Mouse (Mus musculus) heart, postnatal 25 days (tissue): ENCODE data around the gene Grm8. TPM values are rescaled to one million over a fixed set of nuclear protein-coding genes. Genes with fewer than 3 reads are reported as not detected.

Experiments used
- DNase-seq: peaks from one replicate; pipeline ENCODE4 v3.0.0; 2022; ENCODE audit warnings: low spot score
- intact Hi-C: fragments of 180-260 bp; cut with DNase I; formaldehyde crosslinking; loops from one replicate; pipeline ENCODE4 v1.15.1; 2025
- total RNA-seq, 2 experiments: library from RNA; stranded (reverse); gene quantifications; 2 replicates each; pipeline ENCODE4 v1.2.3; 2021

The Grm8 gene
- total RNA-seq, 2 experiments from 2014 or later = 0.05 TPM; not detected in 1

GRCm38 (mm10) chr6:27745693-27746451 is 389.1 kb downstream of the Grm8 start:
- DNase-seq = no peak
- intact Hi-C loops = no loop called here

DNA sequence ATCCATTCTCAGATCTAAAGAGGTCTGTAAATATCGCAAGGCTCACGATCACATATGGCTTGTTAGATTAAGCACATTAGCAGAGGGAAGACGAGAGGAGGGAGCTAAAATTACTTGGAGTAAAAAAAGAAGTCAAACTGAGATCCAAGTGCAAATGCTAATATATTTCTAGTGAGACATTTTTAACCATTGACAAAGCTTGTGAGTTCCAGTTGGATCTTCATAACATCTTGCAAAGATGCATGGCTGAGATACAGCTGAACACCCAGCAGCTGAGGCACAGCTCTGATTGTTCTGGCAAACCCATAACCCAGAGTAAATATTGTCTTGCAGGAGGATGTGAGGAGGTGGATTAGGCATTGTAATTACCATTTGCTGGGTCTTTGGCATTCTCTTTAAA is 445.6 kb downstream of the Grm8 start:
- DNase-seq = no peak
- intact Hi-C loops = no loop called here

DNA sequence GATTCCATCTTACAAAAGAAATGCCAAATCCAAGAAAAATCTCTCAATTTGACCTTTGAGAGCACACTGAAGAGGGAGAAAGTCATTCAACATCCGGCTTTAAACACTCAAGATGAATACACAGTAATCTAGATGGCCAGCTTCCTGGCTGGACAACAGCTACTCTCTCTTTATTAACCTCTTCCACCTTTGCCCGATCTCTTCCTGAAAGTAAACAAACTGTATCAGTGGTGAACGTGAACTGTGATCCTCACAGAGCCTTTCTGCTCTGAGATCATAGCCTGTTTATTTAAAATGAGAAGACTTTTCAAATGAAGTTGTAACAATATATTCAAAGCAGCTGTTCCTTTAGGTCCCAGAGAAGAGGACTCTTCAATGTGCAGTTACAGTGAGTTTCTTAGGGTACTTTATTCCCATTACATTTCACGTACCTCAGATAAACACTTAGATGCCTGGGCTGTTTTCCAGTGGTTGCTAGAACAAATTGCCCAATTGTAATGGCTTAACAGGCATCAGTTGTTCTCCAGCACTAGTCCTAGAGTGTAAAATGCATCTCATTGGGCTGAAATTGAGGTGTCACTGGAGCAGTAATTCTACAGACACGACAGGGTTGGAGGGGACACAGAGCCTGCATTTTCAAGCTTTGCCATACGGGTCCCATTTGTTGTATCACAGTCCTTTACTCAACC is 473.1 kb downstream of the Grm8 start:
- intact Hi-C loops = no loop called here
- no peak for DNase-seq

DNA sequence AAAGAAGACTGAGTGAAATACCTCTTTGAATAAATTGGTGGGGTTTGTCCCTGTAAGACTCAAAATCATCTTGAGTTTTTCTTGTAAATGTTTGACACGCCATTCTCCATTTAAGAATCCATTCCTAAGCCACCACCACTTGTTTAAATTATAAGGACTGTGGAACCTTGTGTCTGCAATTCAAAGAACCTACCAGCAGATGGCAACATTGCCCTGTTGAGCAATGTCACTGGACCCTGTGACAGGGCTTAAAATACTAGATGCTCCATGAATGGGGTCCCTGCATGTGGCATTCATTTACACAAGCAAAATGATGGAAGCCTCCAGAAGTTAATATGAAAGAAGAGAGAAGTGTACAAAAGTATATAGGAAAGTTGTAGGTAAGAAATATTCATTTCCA is 477.5 kb downstream of the Grm8 start:
- no peak for DNase-seq
- intact Hi-C loops = loop anchor here (1.0 kb wide), 1 partner anchor 479 kb away; no protein-coding TSS in a partner anchor

GRCm38 (mm10) chr6:27646503-27646902 is 488.5 kb downstream of the Grm8 start:
- intact Hi-C loops = no loop called here
- no peak for DNase-seq

DNA sequence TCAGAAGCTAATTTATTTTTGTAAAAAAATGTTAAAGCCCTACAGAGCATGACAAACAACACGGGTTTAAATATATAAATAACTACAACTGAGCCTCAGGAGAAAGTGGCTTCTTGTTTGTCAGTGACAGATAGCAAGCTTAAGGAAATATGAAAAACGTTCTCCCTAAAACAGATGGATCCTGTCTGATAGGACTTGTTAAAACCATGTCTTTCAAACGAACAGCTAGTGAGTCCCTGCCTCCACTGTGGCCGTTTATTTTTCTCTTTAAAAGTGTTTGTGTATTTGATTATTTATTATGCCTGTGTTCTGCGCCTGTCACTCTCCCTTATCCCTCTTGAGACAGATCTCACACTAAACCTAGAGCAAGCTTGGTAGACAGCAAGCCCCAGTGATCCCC is 489.9 kb downstream of the Grm8 start:
- DNase-seq = no peak
- intact Hi-C loops = no loop called here

DNA sequence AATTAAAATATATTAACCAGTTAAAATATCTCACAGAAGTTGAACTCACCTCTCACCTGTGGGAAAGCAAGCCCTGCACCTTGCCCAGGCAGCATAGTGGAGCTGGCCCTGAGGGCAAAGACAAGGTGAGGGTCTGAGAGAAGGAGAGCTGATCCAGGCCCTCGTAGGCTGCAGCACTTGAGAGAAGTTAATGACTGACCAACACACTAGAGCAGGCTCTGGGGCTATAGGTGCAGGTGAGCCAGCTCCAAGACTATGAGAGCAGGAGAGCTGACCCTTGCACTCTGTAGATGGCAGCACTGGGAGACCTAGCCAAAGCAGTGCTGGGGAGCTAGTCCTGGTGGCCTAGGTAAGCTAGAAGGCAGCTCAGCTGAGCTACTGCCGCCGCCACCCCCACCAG is 499.1 kb downstream of the Grm8 start:
- no peak for DNase-seq
- intact Hi-C loops = no loop called here

DNA sequence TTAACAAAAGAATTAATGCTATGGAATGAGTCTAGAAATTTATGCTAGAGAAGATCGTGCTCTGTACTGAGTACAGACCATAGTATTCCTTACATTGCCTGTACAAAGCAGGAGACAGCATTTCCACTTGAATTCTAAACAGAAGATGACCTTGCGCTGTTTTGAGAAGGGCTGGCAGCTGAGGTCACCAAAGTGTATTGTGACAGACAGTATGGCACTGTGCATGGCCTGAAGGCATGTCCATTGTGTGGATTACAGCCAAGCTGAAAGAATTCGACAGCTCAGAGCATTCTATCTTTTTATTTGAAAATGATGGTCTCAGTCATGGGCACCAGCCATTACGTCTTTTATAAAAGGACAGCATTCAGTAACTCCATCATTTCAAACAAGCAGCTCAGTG is 517.5 kb downstream of the Grm8 start:
- DNase-seq = no peak
- intact Hi-C loops = no loop called here

GRCm38 (mm10) chr6:27580485-27580884 is 554.5 kb downstream of the Grm8 start:
- no peak for DNase-seq
- intact Hi-C loops = no loop called here

- intact Hi-C loops = no loop called here
- DNase-seq = no peak
Observed at GRCm38 (mm10) chr6:27545516-27545915, 589.5 kb downstream of the Grm8 start.

GRCm38 (mm10) chr6:27517620-27518019 is 617.4 kb downstream of the Grm8 start:
- intact Hi-C loops = loop anchor here (1.0 kb wide), 1 partner anchor 10 kb away; no protein-coding TSS in a partner anchor
- no peak for DNase-seq

DNA sequence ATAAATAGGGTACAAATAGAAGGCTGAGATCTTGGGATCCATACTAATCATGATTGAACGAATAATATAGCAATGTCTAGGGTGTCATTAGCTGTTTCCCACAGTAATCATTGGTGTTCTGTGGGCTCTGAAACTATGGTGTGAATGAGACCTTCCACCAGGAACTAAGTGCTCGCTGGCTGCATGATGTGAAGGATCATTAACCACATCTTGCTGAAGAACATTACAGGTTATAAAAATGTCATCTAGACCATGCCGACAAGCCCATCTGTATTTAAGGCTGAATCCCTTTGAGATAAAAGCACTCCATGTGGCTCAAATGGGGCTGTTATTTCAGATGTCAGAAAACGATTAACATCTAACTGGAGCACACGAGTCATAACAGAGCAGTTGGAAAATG is 674.0 kb downstream of the Grm8 start:
- intact Hi-C loops = no loop called here
- no peak for DNase-seq

DNA sequence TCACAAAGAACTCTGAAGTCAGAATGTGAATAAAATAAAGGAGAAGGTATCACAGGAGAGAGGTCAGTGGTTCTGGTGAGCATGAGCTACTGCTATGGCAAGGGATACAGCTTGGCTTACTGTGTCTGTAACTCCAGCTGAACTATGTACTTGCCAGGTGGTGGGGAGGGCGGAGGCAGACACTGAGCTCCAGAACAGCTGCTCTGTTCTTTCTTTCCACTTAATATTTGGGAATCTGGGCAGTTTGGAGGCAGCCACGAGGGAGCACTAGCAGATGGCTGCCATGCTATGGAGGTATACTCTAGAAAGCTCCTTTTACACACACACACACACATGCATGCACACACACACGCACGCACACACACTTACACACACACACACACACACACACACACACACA is 726.5 kb downstream of the Grm8 start:
- intact Hi-C loops = no loop called here
- no peak for DNase-seq

- intact Hi-C loops = no loop called here
Observed at GRCm38 (mm10) chr6:27372416-27372815, 762.6 kb downstream of the Grm8 start.

DNA sequence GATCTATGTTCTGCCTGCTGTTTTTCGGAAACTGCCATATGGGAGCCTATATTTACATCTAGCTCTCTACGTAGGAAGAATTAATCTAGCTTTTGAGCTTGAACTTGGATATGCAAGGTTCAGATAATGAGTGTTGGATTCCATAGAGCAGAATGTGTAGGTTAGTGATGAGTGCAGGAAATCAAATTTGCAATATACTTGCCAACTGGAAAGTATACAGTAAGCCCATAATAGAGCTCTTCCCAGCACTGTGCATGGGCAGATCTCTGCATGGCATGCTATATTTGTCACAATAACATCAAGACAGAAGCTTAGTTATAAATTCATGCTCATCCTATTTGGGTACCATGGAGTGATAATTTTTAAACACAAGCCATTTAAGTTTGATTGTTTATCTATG is 763.9 kb downstream of the Grm8 start:
- intact Hi-C loops = no loop called here
- DNase-seq = no peak

More at GRCm38 (mm10) chr6:27372416-27372815, 762.6 kb downstream of the Grm8 start:
- DNase-seq = no peak

DNA sequence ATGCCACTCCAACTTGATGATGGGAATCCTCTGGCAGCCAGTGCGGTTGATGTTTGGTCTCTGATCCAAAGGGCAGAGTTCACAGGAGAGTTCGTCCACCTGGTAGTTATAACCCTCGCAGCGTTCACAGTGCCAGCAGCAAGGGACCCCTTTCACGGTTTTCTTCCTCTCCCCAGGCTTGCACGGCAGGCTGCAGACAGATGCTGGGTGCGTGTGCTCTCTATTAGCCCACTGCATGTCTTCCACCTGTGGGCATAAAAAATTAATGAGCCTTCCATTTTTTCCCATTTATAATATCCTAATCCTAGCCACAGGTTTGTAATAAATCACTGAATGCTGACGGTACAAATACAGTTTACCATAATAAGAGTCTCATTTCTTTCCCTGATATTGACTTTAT is 771.2 kb downstream of the Grm8 start:
- intact Hi-C loops = no loop called here
- no peak for DNase-seq

DNA sequence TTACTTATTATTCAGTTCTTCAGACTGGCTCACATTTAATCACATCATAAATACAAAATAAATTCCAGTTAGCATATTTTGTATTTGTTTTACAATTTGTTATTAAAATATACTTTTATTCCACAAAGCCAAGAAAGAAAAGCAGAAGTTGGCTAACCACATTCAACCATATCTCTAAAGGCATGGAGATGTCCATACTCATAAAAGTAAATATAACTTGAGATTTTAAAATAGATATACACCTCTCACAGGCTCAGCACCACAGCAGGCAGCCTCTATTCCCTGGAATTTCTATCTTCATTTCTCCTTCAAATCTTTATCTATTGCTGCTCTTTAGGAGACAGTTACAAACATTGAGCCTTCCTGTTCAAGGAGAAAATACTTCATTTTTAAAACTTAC is 774.5 kb downstream of the Grm8 start:
- intact Hi-C loops = no loop called here
- DNase-seq = no peak

DNA sequence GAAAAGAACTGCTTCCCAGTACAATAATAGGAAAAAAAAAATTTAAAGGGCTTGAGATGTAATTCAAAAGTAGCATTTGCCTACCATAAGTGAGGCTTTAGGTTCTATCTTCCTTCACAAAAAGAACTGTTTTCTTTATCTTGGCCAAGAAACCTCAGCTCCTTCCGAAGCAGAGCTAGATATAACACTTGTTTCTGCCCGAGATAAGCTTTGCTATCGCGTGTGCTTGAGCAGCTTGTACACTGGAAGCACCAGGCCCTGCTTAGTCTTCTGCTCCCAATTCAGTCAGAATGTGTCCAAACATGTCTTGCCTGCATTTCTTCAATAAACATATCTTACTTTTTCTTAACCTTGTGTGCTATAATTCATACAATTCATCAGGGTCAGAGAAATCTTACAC is 783.8 kb downstream of the Grm8 start:
- intact Hi-C loops = no loop called here
- no peak for DNase-seq

GRCm38 (mm10) chr6:27348272-27348671 is 786.7 kb downstream of the Grm8 start:
- intact Hi-C loops = no loop called here
- DNase-seq = no peak

DNA sequence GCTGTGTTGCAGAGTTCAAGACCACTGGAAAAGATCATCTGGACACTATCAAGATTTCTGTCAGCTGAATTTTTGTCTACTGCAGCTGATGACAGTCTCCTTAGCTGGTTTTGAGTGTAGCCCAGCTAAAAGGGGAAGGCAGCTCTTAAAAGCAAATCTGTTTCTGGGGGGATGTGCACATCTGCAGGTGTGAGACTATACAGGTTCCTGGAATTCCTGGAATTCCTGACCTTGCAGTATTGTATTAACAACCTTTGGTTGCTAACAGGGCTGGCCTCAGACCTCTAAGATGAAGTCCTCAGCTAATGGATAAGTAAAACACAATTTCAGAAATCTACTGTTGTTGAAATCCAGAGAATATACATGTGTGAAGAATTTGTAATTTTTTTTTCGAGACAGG is 788.7 kb downstream of the Grm8 start:
- no peak for DNase-seq
- intact Hi-C loops = no loop called here

DNA sequence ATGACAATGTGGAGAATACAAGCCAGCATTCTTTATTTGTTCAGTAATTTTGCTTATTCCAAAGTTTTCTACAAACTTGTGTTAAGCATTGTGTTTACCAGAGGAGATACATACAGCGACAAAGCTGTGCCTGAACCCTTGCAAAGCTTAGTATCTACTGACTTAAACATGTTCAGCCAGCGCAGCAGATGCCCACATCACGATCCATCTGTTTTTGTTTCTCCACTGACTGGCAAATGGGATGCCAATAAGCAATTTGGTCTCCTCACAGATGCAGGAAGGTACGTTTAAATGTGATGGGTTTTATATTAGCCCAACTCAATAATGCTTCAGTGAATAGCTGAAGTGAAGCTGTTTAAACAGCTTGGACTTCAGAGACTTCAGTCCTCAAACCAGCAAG is 794.8 kb downstream of the Grm8 start:
- DNase-seq = no peak
- intact Hi-C loops = no loop called here

DNA sequence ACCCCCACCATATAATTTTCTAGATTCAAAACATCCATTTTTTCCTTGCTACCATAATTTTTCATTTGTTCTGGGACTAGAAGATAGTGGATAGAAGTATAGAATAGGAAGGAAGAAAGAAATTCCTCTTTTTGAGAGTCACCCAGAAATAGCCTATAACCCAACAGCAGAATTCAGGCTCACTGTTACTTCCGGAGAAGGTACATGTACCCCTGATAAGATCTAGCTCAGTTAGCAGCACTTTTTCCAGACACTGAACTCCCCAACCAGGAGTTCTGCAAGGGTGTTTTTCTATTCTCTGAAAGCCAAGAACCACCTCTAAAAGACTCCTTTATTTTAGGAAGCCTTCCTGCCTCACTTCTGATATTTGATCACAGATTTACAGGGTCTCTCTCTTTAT is 816.4 kb downstream of the Grm8 start:
- DNase-seq = no peak
- intact Hi-C loops = no loop called here
